Mouse (Mus musculus) heart, adult 8-10 months (tissue): ENCODE data around the gene Prrx1. TPM values are rescaled to one million over a fixed set of nuclear protein-coding genes. Genes with fewer than 3 reads are reported as not detected.
A peak's percentile ranks its signal among the peaks of the same experiment; 100 is the strongest.

ENCODE experiments used
- DNase-seq: peaks from one replicate; pipeline ENCODE4 v3.0.0; 2022; ENCODE audit warnings: low spot score
- total RNA-seq, 4 experiments: library from RNA; stranded (reverse); gene quantifications; 2 replicates each; pipeline ENCODE4 v1.2.4; 2022

Gene Prrx1
- total RNA-seq, result 10 to 100 TPM; 29.1 to 33.6 (median 30.5) TPM

- DNase-seq, result peak; percentile 46
Observed at GRCm38 (mm10) chr1:163313101-163313773, at the start of gene Prrx1. Prrx1 (minus strand) TSS chr1:163313710.

GRCm38 (mm10) chr1:163362202-163362601 is 48.7 kb upstream of the Prrx1 start:
- DNase-seq, result no peak

- DNase-seq, result no peak
Observed at GRCm38 (mm10) chr1:163361376-163361775, 47.9 kb upstream of the Prrx1 start.

- DNase-seq, result no peak
Observed at GRCm38 (mm10) chr1:163360796-163361195, 47.3 kb upstream of the Prrx1 start.

- no peak for DNase-seq
Observed at GRCm38 (mm10) chr1:163359521-163359920, 46.0 kb upstream of the Prrx1 start.

- no peak for DNase-seq
Observed at GRCm38 (mm10) chr1:163358165-163358564, 44.7 kb upstream of the Prrx1 start.

GRCm38 (mm10) chr1:163357733-163358132 is 44.2 kb upstream of the Prrx1 start:
- no peak for DNase-seq

- no peak for DNase-seq
Observed at GRCm38 (mm10) chr1:163356167-163356566, 42.7 kb upstream of the Prrx1 start.

GRCm38 (mm10) chr1:163355626-163356156 is 42.2 kb upstream of the Prrx1 start:
- DNase-seq, result no peak

- no peak for DNase-seq
Observed at GRCm38 (mm10) chr1:163350988-163351387, 37.5 kb upstream of the Prrx1 start.

GRCm38 (mm10) chr1:163345541-163345940 is 32.0 kb upstream of the Prrx1 start:
- DNase-seq, result no peak

GRCm38 (mm10) chr1:163344931-163345330 is 31.4 kb upstream of the Prrx1 start:
- DNase-seq, result no peak

- no peak for DNase-seq
Observed at GRCm38 (mm10) chr1:163339219-163339561, 25.7 kb upstream of the Prrx1 start.

- peak; percentile 56 for DNase-seq
Observed at GRCm38 (mm10) chr1:163338525-163339218, 25.2 kb upstream of the Prrx1 start.

GRCm38 (mm10) chr1:163337821-163338220 is 24.3 kb upstream of the Prrx1 start:
- peak; percentile 26 for DNase-seq

- DNase-seq, result no peak
Observed at GRCm38 (mm10) chr1:163327279-163327678, 13.8 kb upstream of the Prrx1 start.

GRCm38 (mm10) chr1:163319669-163320571 is 6.4 kb upstream of the Prrx1 start:
- DNase-seq, result no peak

GRCm38 (mm10) chr1:163316920-163317319 is 3.4 kb upstream of the Prrx1 start:
- no peak for DNase-seq

GRCm38 (mm10) chr1:163314829-163315301 is 1.4 kb upstream of the Prrx1 start:
- DNase-seq, result no peak

- no peak for DNase-seq
Observed at GRCm38 (mm10) chr1:163313921-163314725, 613 bp upstream of the Prrx1 start.
